Mouse (Mus musculus) ES-CJ7 (cell line): ENCODE data around the gene Zscan20.
A peak's percentile ranks its signal among the peaks of the same experiment; 100 is the strongest.

Source experiments
- DNase-seq: peaks from one replicate; pipeline ENCODE4 v3.0.0; 2011; ENCODE audit warnings: low read depth, low spot score

Gene Zscan20

GRCm38 (mm10) chr4:128615761-128616160 is 5.9 kb upstream of the Zscan20 start:
- DNase-seq = no peak

- peak; percentile 70 for DNase-seq
Observed at GRCm38 (mm10) chr4:128613326-128613725, 3.4 kb upstream of the Zscan20 start.

- DNase-seq = peak; percentile 60
Observed at GRCm38 (mm10) chr4:128611726-128612125, 1.8 kb upstream of the Zscan20 start.

- DNase-seq = no peak
Observed at GRCm38 (mm10) chr4:128610706-128611105, 808 bp upstream of the Zscan20 start.

- no peak for DNase-seq
Observed at GRCm38 (mm10) chr4:128609276-128609924, 498 bp downstream of the Zscan20 start.

- no peak for DNase-seq
Observed at GRCm38 (mm10) chr4:128607661-128608060, 2.2 kb downstream of the Zscan20 start.

GRCm38 (mm10) chr4:128606586-128606985 is 3.3 kb downstream of the Zscan20 start:
- DNase-seq = no peak

GRCm38 (mm10) chr4:128597801-128598560 is 11.9 kb downstream of the Zscan20 start:
- DNase-seq = no peak

- no peak for DNase-seq
Observed at GRCm38 (mm10) chr4:128594062-128594461, 15.8 kb downstream of the Zscan20 start.

GRCm38 (mm10) chr4:128593286-128593685 is 16.6 kb downstream of the Zscan20 start:
- DNase-seq = no peak

- DNase-seq = peak; percentile 38
Observed at GRCm38 (mm10) chr4:128579182-128579581, 30.7 kb downstream of the Zscan20 start.

- no peak for DNase-seq
Observed at GRCm38 (mm10) chr4:128575811-128576210, 34.1 kb downstream of the Zscan20 start.

GRCm38 (mm10) chr4:128560327-128560726 is 49.6 kb downstream of the Zscan20 start:
- DNase-seq = peak; percentile 33

GRCm38 (mm10) chr4:128554198-128554597 is 55.7 kb downstream of the Zscan20 start:
- no peak for DNase-seq

- no peak for DNase-seq
Observed at GRCm38 (mm10) chr4:128550756-128551155, 59.1 kb downstream of the Zscan20 start.

GRCm38 (mm10) chr4:128543956-128544486 is 65.9 kb downstream of the Zscan20 start:
- peak; percentile 14 for DNase-seq

GRCm38 (mm10) chr4:128543378-128543777 is 66.5 kb downstream of the Zscan20 start:
- peak; percentile 23 for DNase-seq
